Mouse (Mus musculus) A20 (cell line): ENCODE measurements around the gene Zfp420.
"Not testable (repeated sequence)": the region's sequence is repeated elsewhere in the genome, so short reads cannot be mapped to it uniquely, and the experiment has no call there.

Experiments used
- DNase-seq: peaks from one replicate; pipeline ENCODE4 v3.0.0-alpha.2; 2011; ENCODE audit warnings: low read depth, low spot score

Gene Zfp420

DNA sequence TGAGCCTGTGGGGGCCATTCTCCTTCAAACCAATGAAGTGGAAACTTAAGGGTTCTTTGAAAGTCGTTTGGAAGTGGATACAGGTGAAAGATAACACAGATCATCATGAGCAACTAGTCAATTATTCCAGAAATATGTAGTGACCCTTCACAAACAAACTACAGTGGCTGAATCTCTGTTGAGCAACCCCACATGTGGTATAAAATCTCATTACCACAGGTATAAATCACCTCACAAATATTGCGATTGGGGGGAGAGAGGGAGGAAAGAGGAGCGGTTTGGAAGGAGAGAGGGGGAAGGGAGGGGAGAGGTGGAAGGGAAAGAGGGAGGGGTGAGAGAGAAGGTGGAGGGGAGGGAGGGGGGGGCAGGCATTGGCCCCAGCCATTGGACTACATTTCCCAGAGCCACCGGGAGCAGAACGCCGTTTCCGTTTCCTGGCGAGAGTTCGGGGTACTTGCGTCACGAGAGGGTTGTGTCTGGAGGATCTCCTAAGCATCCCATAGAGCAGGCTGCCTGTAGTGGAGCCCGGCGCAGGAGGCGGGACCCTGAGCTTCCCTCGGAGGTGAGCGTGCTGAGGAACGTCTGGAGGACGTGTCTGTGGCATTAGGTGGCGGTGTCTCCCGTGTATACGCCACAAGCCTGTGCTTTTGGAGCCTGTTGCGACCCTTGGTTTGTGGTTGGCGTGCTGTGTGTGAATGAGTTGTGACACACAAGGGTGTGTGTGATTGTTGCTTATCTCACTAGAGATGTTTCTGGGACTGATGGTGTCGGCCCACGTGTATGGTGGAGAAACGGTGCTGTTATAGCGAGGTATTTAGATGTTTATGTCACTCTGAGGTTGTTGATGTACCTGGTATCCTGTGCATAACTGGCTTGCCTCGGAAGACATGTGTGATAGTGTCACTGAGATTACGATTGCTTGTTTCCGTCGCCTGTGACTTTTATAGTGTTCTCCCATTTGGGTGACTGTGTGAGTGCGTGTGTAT is at the start of gene Zfp420:
Gene Zfp420, plus strand, starts transcription at position 448 of the 986 bp plus-strand sequence.
- DNase-seq, result peak; percentile 88

- DNase-seq, result no peak
Measured at GRCm38 (mm10) chr7:29812244-29812643, 47.5 kb upstream of the Zfp420 start.

GRCm38 (mm10) chr7:29814381-29814780 is 45.4 kb upstream of the Zfp420 start:
- no peak for DNase-seq

- DNase-seq, result peak; percentile 22
Measured at GRCm38 (mm10) chr7:29815061-29815784, 44.6 kb upstream of the Zfp420 start.

GRCm38 (mm10) chr7:29815910-29816429 is 43.8 kb upstream of the Zfp420 start, which contains the start of gene Zfp790:
Zfp790 (plus strand) TSS chr7:29816114.
- DNase-seq, result peak; percentile 92

- DNase-seq, result peak; percentile 84
Measured at GRCm38 (mm10) chr7:29818619-29819254, 41.0 kb upstream of the Zfp420 start.

DNA sequence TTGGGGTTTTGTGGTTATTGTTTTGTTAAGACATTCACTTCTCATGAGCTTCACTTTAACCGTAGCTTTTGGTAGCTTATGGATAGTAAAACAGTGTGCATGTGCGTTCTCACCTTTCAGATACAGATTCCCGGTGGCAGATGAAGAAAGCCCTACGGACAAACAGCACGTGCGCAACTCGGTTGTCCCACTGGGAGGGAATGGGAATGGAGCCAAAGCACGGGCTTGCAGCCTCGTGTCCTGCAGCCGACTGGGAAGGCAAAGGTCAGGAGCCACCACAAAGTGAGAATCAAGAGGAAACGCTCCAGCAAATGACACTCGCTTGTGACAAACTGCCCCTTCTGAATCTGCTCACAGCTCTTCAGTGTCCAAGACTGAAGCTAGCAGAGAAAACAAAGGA is 31.8 kb upstream of the Zfp420 start:
- DNase-seq, result no peak

- no peak for DNase-seq
Measured at GRCm38 (mm10) chr7:29829804-29830203, 30.0 kb upstream of the Zfp420 start.

GRCm38 (mm10) chr7:29836816-29837215 is 23.0 kb upstream of the Zfp420 start:
- DNase-seq, result no peak

DNA sequence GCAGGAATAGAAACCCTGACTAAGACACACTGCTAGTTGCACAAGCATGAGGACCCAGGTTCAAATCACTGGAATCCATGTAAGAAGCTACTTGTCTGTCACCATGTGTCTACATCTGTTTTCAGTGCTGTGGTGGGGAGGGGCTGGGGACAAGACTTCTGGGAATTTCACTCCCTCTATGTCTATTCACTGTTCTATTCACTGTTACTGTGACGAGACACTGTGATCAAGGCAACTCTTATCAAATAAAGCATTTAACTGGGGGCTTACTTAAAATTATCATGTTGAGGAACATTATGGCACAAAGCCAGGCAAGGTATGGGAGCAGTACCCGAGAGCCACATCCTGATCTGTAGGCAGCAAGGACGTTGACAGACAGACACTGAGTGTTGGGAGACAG is 20.5 kb upstream of the Zfp420 start:
- peak; percentile 73 for DNase-seq

- no peak for DNase-seq
Measured at GRCm38 (mm10) chr7:29842105-29842504, 17.7 kb upstream of the Zfp420 start.

GRCm38 (mm10) chr7:29844616-29845015 is 15.2 kb upstream of the Zfp420 start:
- DNase-seq, result no peak

DNA sequence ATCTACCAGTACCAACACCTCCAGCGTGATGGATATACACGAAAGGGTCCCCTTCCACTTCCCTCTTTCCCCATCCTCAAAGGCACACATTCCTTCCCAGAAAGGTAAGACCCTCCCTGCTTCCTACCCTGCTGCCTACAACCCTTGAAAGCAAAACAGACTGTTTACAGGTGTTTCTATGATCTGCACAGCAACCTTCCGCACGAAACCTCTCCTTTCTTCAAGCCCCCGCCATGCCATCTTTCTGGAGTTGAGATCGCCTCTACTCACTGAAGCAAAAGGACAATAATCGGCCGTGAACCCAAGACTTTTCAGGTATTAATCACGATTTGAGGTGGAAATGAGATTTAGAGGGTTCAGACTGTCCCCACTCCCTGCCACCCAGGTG is 7.0 kb upstream of the Zfp420 start:
- DNase-seq, result peak; percentile 51

DNA sequence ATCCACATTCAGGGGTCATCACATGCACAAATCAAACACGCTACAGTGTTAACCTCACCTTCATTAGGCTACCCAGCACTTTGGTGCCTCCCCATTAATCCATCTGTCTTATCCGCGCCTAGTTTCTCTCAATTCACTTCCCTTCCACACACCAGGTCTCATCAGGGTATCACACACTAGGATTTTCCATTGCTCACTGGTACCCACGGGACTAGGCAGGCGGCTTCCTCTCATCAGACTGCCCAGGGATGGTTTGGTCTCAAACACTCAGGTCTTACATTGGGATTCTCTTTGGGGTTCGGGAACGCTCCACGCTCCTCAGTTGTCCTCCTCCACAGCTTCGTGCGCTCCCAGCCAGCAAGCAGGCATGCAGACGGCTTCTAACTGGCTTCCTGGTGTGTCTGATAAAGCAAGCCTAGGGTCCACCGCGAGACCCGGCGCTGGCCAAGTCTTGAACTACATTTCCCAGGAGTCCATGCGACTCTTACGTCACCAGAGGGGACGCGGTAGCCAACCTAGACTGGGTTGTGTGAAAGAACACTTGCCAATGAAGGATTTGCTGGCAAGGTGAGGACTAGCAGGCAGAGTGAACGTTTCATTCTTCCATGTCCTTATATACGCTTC is 6.4 kb upstream of the Zfp420 start, which contains the start of gene Zfp940:
Gene Zfp940, minus strand, starts transcription at position 451 of the 624 bp plus-strand sequence.
- DNase-seq, result peak; percentile 91

DNA sequence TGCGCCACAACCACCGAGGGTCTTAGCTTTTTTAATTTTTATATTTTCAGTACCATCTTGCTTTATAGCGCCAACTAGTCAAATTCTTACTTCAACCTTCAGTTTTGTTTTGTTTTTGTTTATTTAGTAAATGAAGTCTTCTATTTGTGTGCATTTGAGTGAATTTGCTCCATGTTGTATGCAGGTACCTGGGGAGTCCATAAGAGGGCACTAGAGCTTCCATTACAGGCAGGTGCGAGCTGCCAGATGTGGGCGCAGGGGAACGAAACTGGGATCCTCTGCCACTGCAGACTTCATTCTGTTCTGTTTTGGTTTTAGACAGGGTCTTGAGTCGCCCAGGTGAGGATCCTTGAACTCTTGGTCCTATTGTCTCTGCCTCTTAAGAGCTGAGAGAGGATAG is 1.9 kb downstream of the Zfp420 start:
- peak; percentile 80 for DNase-seq

GRCm38 (mm10) chr7:29874256-29874655 is 14.5 kb downstream of the Zfp420 start:
- DNase-seq, result no peak

DNA sequence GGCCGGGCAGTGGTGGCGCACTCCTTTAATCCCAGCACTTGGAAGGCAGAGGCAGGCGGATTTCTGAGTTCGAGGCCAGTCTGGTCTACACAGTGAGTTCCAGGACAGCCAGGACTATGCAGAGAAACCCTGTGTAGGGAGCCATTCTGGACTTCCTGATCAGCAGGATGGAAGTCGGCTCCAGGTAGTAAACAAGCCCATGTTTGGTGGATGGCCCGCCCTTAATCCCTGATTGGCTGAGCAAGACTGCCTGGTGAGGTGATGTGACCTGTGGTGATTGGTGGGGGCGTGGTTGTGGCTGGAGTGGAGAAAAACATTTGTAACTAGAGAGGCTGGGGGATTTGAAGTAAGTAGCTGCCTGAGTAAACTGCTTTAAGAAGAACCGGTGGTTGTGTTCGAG is 17.8 kb downstream of the Zfp420 start:
- DNase-seq, result not testable (repeated sequence)

DNA sequence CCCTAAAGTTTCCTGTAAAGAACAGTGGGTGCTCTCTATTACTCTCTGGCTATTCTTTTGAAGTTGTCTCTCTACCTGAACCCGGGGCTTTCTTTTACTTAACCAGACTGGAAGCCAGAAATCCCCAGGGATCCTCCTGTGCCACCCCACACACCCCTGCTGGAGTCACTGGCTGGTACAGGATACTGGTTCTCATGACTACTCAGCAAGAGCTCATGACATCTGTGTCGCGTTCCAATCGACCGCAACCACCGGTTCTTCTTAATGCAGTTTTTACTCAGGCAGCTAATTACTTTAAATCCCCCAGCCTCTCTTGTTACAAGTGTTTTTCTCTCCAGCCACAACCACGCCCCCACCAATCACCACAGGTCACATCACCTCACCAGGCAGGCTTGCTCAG is 20.3 kb downstream of the Zfp420 start:
- no peak for DNase-seq

- no peak for DNase-seq
Measured at GRCm38 (mm10) chr7:29880916-29881315, 21.1 kb downstream of the Zfp420 start.

DNA sequence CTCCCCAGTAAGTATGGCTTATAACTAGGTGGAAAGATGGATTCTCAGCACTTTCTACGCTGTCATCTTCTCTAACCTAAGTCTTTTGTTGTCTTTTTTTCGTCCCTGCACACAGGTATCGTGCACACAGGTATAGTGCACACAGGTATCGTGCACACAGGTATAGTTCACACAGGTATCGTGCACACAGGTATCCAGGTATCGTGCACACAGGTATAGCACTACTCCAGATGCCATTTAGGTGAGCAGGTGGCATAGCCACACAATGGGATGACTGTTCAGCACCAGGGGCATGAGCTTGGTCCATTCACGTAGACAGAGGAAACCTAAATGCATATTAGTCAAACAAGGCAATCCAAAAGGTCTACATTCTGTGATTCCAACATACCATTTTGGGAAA is 30.7 kb downstream of the Zfp420 start:
- DNase-seq, result no peak

- no peak for DNase-seq
Measured at GRCm38 (mm10) chr7:29892756-29893155, 33.0 kb downstream of the Zfp420 start.
